Mouse (Mus musculus): ENCODE measurements at regions not wholly inside any gene's neighbourhood (a gene's known extent, or its start where the extent isn't known, plus 50 kb on each side); places are given as distances from the start of the nearest gene placed in this dataset.
A peak's percentile ranks its signal among the peaks of the same experiment; 100 is the strongest.

DNA sequence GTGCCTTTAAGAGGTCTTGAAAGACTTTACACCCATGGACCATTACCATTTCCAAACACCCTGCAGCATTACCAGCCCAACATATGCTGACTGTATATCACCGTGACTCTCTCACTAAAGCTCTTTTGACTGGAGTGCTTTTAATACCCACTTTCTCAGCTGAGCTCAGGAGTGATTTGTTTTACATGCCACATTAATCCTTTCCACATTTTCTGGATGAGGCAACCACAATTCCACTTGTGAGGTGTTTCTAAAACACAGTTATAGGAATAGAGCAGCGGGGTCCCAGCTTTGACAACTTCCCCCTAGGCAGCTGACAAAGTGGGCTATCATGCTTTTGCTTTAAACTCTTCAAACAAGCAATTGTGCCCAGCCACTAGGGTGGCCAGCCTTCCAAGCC lies 314.5 kb upstream of the Meox2 start:
- no peak for DNase-seq
- H3K27ac ChIP-seq (ENCODE audit: low read depth) = no peak overlapping the region
- no peak for ATAC-seq (ENCODE audit: insufficient read depth)
- no peak overlapping the region for H3K4me2 ChIP-seq
- H3K9ac ChIP-seq = no peak overlapping the region
- H3K36me3 ChIP-seq (ENCODE audit: insufficient read depth) = no peaks in the 10 kb centered on the region
- no peaks in the 10 kb centered on the region for H3K9me3 ChIP-seq (ENCODE audit: low read depth, low read length)
- no peak for TF ChIP-seq CTCF (IDR thresholded peaks at IDR 0.05; ENCODE audit: low read depth)
- H3K27me3 ChIP-seq (ENCODE audit: insufficient read depth, low read length) = no peaks in the 10 kb centered on the region
- no peaks in the 10 kb centered on the region for H3K4me1 ChIP-seq (ENCODE audit: insufficient read depth)
- no peak overlapping the region for H3K4me3 ChIP-seq (ENCODE audit: low read depth, low read length)
- WGBS = 58% methylated on average over 2 of the region's 2 CpGs

DNA sequence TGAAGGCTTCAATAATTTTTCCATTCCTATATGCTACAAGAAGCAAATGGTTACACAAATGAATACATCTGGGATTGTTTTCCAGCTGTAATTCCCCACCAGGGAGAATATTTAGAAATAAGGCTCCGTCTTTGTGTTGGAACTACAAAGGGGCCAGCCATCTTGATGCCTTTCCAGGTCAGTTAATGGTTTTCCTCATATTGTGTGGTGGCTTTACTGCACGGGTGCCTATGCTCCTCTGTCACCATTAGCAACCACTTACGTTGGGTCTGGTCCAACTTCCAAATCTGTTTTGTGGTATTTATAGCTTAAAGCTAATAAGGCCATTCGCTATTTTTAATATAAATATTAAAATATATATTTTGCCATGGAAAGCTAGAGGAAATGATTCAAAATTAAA lies 312.1 kb upstream of the Meox2 start:
- Histone ChIP-seq H3K27ac (ENCODE audit: low read depth) (no peak overlapping the region), H3K9me3 (ENCODE audit: low read depth, low read length) (no peaks in the 10 kb centered on the region), H3K4me3 (ENCODE audit: low read depth, low read length) (no peak overlapping the region), H3K9ac (no peak overlapping the region), H3K36me3 (ENCODE audit: insufficient read depth) (no peaks in the 10 kb centered on the region), H3K27me3 (ENCODE audit: insufficient read depth, low read length) (no peaks in the 10 kb centered on the region), H3K4me1 (ENCODE audit: insufficient read depth) (no peaks in the 10 kb centered on the region), H3K4me2 (no peak overlapping the region)
- WGBS = 71% methylated on average over 4 of the region's 4 CpGs
- DNase-seq (peak; percentile 9), ATAC-seq (ENCODE audit: insufficient read depth) (no peak)
- TF ChIP-seq CTCF (IDR thresholded peaks at IDR 0.05; ENCODE audit: low read depth) = no peak

DNA sequence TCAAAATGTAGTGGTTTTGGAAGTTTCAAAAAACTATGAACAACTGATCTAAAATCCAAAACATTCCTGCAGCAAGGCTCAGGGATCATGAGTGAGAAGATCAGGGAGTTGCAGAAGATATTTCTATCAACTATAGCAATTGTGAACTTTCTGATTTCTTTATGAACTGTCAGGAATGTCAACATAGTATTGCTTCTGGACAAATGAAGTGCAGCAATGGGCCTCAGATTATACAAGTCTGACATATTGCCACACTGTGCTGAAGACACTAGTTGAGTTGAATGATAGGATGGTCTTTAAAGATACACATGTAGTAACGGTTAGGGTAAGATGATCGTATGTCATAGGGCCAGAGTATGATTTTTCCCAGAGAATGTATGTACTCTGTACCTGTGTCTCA lies 290.4 kb upstream of the Meox2 start:
- Histone ChIP-seq H3K27ac (ENCODE audit: low read depth) (no peak overlapping the region), H3K36me3 (ENCODE audit: insufficient read depth) (no peaks in the 10 kb centered on the region), H3K9ac (no peak overlapping the region), H3K27me3 (ENCODE audit: insufficient read depth, low read length) (no peaks in the 10 kb centered on the region), H3K4me3 (ENCODE audit: low read depth, low read length) (no peak overlapping the region), H3K9me3 (ENCODE audit: low read depth, low read length) (no peaks in the 10 kb centered on the region), H3K4me2 (no peak overlapping the region), H3K4me1 (ENCODE audit: insufficient read depth) (no peaks in the 10 kb centered on the region)
- ATAC-seq (ENCODE audit: insufficient read depth) (no peak), DNase-seq (peak; percentile 30)
- 38% methylated on average over 2 of the region's 2 CpGs for WGBS
- TF ChIP-seq CTCF (IDR thresholded peaks at IDR 0.05; ENCODE audit: low read depth) = no peak

DNA sequence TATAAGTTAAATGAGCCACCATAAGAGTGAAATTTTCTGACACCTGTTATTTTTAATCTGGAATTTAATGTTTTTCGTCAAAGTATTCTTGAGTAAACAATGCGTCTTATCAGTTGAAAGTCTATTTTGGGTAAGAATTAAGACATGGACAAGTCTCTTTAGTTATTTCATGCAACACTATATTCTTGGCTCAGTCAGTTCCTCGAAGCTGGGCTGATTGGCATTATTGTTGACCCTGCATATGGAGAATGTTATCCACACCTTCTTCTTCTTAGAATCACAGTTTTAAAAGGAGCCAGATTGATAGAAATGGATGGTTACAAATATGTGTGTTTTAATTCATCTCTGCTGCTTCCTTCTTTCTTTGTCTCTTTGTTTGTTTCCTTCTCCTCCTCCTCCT lies 289.5 kb upstream of the Meox2 start:
- WGBS = 33% methylated on average over 3 of the region's 3 CpGs
- no peak overlapping the region for H3K4me3 ChIP-seq (ENCODE audit: low read depth, low read length)
- no peak overlapping the region for H3K9ac ChIP-seq
- no peaks in the 10 kb centered on the region for H3K9me3 ChIP-seq (ENCODE audit: low read depth, low read length)
- H3K36me3 ChIP-seq (ENCODE audit: insufficient read depth) = no peaks in the 10 kb centered on the region
- H3K27me3 ChIP-seq (ENCODE audit: insufficient read depth, low read length) = no peaks in the 10 kb centered on the region
- DNase-seq (peak; percentile 67), ATAC-seq (ENCODE audit: insufficient read depth) (no peak)
- H3K4me2 ChIP-seq = no peak overlapping the region
- H3K4me1 ChIP-seq (ENCODE audit: insufficient read depth) = no peaks in the 10 kb centered on the region
- TF ChIP-seq CTCF (IDR thresholded peaks at IDR 0.05; ENCODE audit: low read depth) = no peak
- no peak overlapping the region for H3K27ac ChIP-seq (ENCODE audit: low read depth)

DNA sequence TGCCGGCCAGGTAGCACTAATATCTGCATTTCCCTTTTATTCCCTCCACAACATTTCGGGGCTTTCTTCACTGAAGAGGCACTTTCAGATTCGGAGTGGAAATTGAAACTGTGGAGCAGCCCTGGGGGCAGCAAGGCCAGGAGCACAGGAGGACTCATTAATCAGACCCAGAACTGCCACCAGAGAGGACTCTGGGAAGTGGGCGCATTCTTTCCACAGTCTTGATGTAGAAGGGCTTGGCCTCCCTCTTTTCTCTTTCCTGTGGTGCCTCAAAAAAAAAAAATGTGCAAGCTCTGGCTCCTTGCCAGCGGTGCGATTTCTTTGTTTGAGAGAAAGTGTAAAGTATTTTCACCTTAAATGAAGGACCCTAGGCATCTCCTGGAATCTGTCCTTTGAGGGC lies 281.6 kb upstream of the Meox2 start:
- 50% methylated on average over 6 of the region's 6 CpGs for WGBS
- peak; percentile 65 for DNase-seq
- H3K27ac ChIP-seq (ENCODE audit: low read depth) = no peak overlapping the region; the same call in 1 of the 2 replicates
- H3K4me2 ChIP-seq = no peak overlapping the region
- H3K36me3 ChIP-seq (ENCODE audit: insufficient read depth) = no peaks in the 10 kb centered on the region
- H3K4me1 ChIP-seq (ENCODE audit: insufficient read depth) = 0 out of 2 replicates have a peak, but pooled peaks cover 3% of the 10 kb centered on the region
- no peaks in the 10 kb centered on the region for H3K27me3 ChIP-seq (ENCODE audit: insufficient read depth, low read length)
- no peak overlapping the region for H3K9ac ChIP-seq
- ATAC-seq (ENCODE audit: insufficient read depth) = peak; percentile 68; the same call in 1 of the 2 replicates
- no peak overlapping the region for H3K4me3 ChIP-seq (ENCODE audit: low read depth, low read length)
- no peak for TF ChIP-seq CTCF (IDR thresholded peaks at IDR 0.05; ENCODE audit: low read depth)
- no peaks in the 10 kb centered on the region for H3K9me3 ChIP-seq (ENCODE audit: low read depth, low read length)

DNA sequence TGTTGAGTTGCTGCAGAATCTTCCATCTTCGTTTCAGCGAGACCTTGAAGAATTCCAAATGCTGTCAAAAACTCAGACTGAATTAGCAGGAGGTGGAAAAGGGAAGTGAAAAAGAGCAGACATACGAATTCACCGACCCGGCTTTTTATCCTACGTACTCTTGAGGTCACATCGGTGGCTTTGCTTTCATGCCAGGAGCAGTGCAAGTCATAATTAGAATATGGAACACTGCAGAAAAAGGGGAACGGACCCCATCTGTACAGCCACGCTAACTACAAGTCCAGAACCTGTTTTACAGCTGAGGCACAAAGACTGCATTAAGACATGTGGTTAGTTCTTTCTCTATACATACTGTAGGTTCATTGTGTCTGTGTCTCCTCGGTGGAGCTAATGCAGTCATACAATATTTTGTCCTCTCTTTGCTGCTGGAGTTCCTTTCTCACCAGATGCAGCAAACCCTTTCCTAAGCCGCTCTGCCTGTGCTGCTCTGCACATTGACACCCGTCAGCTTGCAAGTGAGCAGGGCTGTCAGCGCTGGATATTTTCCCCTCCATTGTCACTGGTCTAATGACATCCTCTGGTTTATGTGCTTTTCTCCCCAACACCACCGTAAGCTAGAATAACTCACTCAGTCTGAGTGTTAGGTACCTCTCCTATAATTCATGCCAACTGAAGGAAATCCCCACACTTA lies 276.9 kb upstream of the Meox2 start:
- no peak for TF ChIP-seq CTCF (IDR thresholded peaks at IDR 0.05; ENCODE audit: low read depth)
- H3K27ac ChIP-seq (ENCODE audit: low read depth) = no peak overlapping the region
- DNase-seq (no peak), ATAC-seq (ENCODE audit: insufficient read depth) (no peak)
- no peaks in the 10 kb centered on the region for H3K9me3 ChIP-seq (ENCODE audit: low read depth, low read length)
- 68% methylated on average over 14 of the region's 14 CpGs for WGBS
- H3K36me3 ChIP-seq (ENCODE audit: insufficient read depth) = no peaks in the 10 kb centered on the region
- no peaks in the 10 kb centered on the region for H3K27me3 ChIP-seq (ENCODE audit: insufficient read depth, low read length)
- H3K4me1 ChIP-seq (ENCODE audit: insufficient read depth) = no peaks in the 10 kb centered on the region
- H3K4me3 ChIP-seq (ENCODE audit: low read depth, low read length) = no peak overlapping the region
- no peak overlapping the region for H3K4me2 ChIP-seq
- H3K9ac ChIP-seq = no peak overlapping the region

DNA sequence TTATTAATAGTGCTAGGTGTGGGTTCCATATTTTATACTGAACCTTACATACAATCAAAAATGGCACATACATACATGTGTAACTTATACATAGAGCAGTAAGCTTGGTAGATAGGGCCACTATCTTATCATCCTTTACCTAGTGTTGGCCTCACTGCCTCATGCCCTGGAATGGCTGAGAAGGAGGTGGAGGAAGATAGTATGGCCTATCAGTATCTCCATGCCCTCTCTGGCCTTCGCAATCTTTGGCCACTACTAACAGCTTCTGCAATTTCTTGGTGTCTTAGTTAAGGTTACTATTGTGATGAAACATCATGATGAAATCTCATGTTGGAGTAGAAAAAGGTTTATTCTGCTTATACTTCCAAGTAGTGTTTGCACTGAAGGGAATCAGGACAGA lies 265.4 kb upstream of the Meox2 start:
- no peaks in the 10 kb centered on the region for H3K9me3 ChIP-seq (ENCODE audit: low read depth, low read length)
- DNase-seq (no peak), ATAC-seq (ENCODE audit: insufficient read depth) (no peak)
- 92% methylated on average over 1 of the region's 1 CpGs for WGBS
- no peak overlapping the region for H3K4me2 ChIP-seq
- no peak overlapping the region for H3K4me3 ChIP-seq (ENCODE audit: low read depth, low read length)
- no peak overlapping the region for H3K27ac ChIP-seq (ENCODE audit: low read depth)
- H3K36me3 ChIP-seq (ENCODE audit: insufficient read depth) = no peaks in the 10 kb centered on the region
- TF ChIP-seq CTCF (IDR thresholded peaks at IDR 0.05; ENCODE audit: low read depth) = no peak
- no peaks in the 10 kb centered on the region for H3K4me1 ChIP-seq (ENCODE audit: insufficient read depth)
- H3K9ac ChIP-seq = no peak overlapping the region
- H3K27me3 ChIP-seq (ENCODE audit: insufficient read depth, low read length) = no peaks in the 10 kb centered on the region
